ENCODE assay signal across 8 mouse cellular contexts in genomic region chr5:91464876-91465508, GRCm38 (mm10). TPM values are rescaled to one million over a fixed set of nuclear protein-coding genes. Genes with fewer than 3 reads are reported as not detected.
DNase-seq lines count a peak whose midpoint lies in the region; TF ChIP-seq lines count a peak whose summit lies in the region.
"Had no signal": no experiment of that assay in that cellular context is flagged by ENCODE, and none has a peak within 500 bp of the region (broad histone marks: within the 10 kb centered on the region; RNA-seq: fewer than 3 reads in every experiment).

No protein-coding gene starts in this region.

- H3K27me3 ChIP-seq in splenic B cell, adult 2 months (ENCODE audit: control insufficient read depth, insufficient read depth, low read length, poor library complexity, severe bottlenecking): no peaks in the 10 kb centered on the region

- peak; percentile 72 for DNase-seq in 3T3-L1 (ENCODE audit: low read depth, low spot score)
- DNase-seq in A20 (ENCODE audit: low read depth, low spot score): peak; percentile 48
- peak; percentile 71 to 72 for DNase-seq in cerebellum, postnatal 14 days
- peak; percentile 11 for DNase-seq in gastrocnemius, postnatal 14 days
- peak; percentile 19 to 46 for DNase-seq in layer of hippocampus, adult 2 months (ENCODE audit: low spot score in 2 of 2)
- peak; percentile 56 for DNase-seq in mesoderm, embryonic 11.5 days (ENCODE audit: low read depth, low spot score)
- peak; percentile 40 for DNase-seq in splenic B cell, adult 2 months (ENCODE audit: low read depth, low spot score)

- no peak overlapping the region for H3K4me3 ChIP-seq in layer of hippocampus, adult 2 months

- no peaks in the 10 kb centered on the region for H3K36me3 ChIP-seq in splenic B cell, adult 2 months (ENCODE audit: control insufficient read depth, insufficient read depth, low read length, poor library complexity, severe bottlenecking)

- TF ChIP-seq CTCF in layer of hippocampus, adult 2 months (conservative IDR thresholded peaks at IDR 0.05): peak; percentile 84

- intact Hi-C loops in gastrocnemius, postnatal 14 days (cut with DNase I; ENCODE audit: low total_unique reads): no loop called here

- H3K27ac ChIP-seq in layer of hippocampus, adult 2 months: no peak overlapping the region

RNA-seq across cellular contexts. Expression of gene Parm1, which starts 52.4 kb away (rescaled TPM):
- 10 to 100 TPM in 1 of 2 experiments, 1 to 10 TPM in 1; 8.4 to 11.5 TPM for total RNA-seq in gastrocnemius, postnatal 14 days (2021)
- total RNA-seq in layer of hippocampus, adult 2 months (2021): 10 to 100 TPM; 44.7 to 48.6 TPM
- total RNA-seq: neutrophil, adult 5-6 weeks had no signal

Comparison
In these comparisons a context has a peak if more than half of its experiments do, and no peak if none do; other contexts are left out.
1. DNase-seq: peak in every context shown above with its lines; median percentile 72 in 3T3-L1; 72 in cerebellum, postnatal 14 days; 56 in mesoderm, embryonic 11.5 days; 48 in A20; 40 in splenic B cell, adult 2 months; 32 in layer of hippocampus, adult 2 months; 11 in gastrocnemius, postnatal 14 days.